Mouse (Mus musculus) lung, embryonic 16.5 days (tissue): ENCODE measurements around the gene Mybbp1a. TPM values are rescaled to one million over a fixed set of nuclear protein-coding genes. Genes with fewer than 3 reads are reported as not detected.

Experiments used
- ATAC-seq: fragments of 200-750 bp; cut with Nextera tagmentation; 2 replicates; pipeline ENCODE4 v1.8.0; 2017; ENCODE audit warnings: low read depth, mild to moderate bottlenecking, moderate library complexity
- H3K27ac ChIP-seq: fragments of 300-500 bp; sonication (generic); 2 replicates; pipeline ENCODE4 v1.5.1; 2014; ENCODE audit warnings: mild to moderate bottlenecking, control low read depth, low read length
- H3K27me3 ChIP-seq: fragments of 300-500 bp; sonication (generic); 2 replicates; pipeline ENCODE4 v1.6.1; 2014; ENCODE audit warnings: low read depth, low read length, mixed read lengths; ENCODE audit not compliant: control insufficient read depth, insufficient read depth
- H3K36me3 ChIP-seq: fragments of 300-500 bp; sonication (generic); 2 replicates; pipeline ENCODE4 v1.6.1; 2014; ENCODE audit warnings: low read length; ENCODE audit not compliant: control insufficient read depth, insufficient read depth
- H3K4me1 ChIP-seq: fragments of 300-500 bp; sonication (generic); replicated peaks from 2 replicates; pipeline ENCODE4 v1.6.1; 2014; ENCODE audit warnings: low read length, mixed read lengths; ENCODE audit not compliant: control insufficient read depth, insufficient read depth
- H3K4me2 ChIP-seq: fragments of 300-500 bp; sonication (generic); 2 replicates; pipeline ENCODE4 v1.6.1; 2014; ENCODE audit warnings: low read depth, low read length, control low read depth
- H3K4me3 ChIP-seq: fragments of 300-500 bp; sonication (generic); 2 replicates; pipeline ENCODE4 v1.5.1; 2014; ENCODE audit warnings: mild to moderate bottlenecking, low read length, control low read depth
- H3K9ac ChIP-seq: fragments of 300-500 bp; sonication (generic); 2 replicates; pipeline ENCODE4 v1.6.1; 2014; ENCODE audit warnings: low read length, control low read depth
- H3K9me3 ChIP-seq: fragments of 300-500 bp; sonication (generic); 2 replicates; pipeline ENCODE4 v1.6.1; 2016; ENCODE audit warnings: low read length; ENCODE audit not compliant: control insufficient read depth
- WGBS: fragments of 180-500 bp; shearing (Covaris S2); extraction: QIAGEN DNeasy Blood & Tissue Kit; methylation state at CpG from one replicate; pipeline ENCODE4 v1.1.7; 2014; 5-methylcytosine and 5-hydroxymethylcytosine counted together
- polyA plus RNA-seq: library from polyadenylated mRNA; unstranded; fragments of >200 nt; fragmentation: Nextera tagmentation; extraction: Ambion mirVana; gene quantifications from 2 replicates; pipeline ENCODE4 v1.2.1, GENCODE M21; 2015

The Mybbp1a gene
- polyA plus RNA-seq, 1 experiment from 2014 or later: 126 TPM

- H3K36me3 ChIP-seq: peaks cover 39% of the 10 kb centered on the region
- H3K4me2 ChIP-seq: no peak overlapping the region
- no peak overlapping the region for H3K9ac ChIP-seq
- H3K9me3 ChIP-seq: no peaks in the 10 kb centered on the region
- H3K27me3 ChIP-seq: no peaks in the 10 kb centered on the region
- no peak overlapping the region for H3K27ac ChIP-seq
- H3K4me1 ChIP-seq: no peaks in the 10 kb centered on the region
- 81% methylated on average over 3 of the region's 3 CpGs for WGBS
- no peak for ATAC-seq
- no peak overlapping the region for H3K4me3 ChIP-seq
Observed at GRCm38 (mm10) chr11:72452140-72452665, 11.0 kb downstream of the Mybbp1a start.

GRCm38 (mm10) chr11:72453105-72453953 lies 12.2 kb downstream of the Mybbp1a start:
- H3K4me3 ChIP-seq: no peak overlapping the region
- no peak for ATAC-seq
- 0 out of 2 replicates have a peak overlapping the region, but pooled peaks have one; percentile 4 for H3K27ac ChIP-seq
- H3K36me3 ChIP-seq: peaks cover 30% of the 10 kb centered on the region
- no peak overlapping the region for H3K4me2 ChIP-seq
- H3K27me3 ChIP-seq: no peaks in the 10 kb centered on the region
- 56% methylated on average over 15 of the region's 15 CpGs for WGBS
- no peaks in the 10 kb centered on the region for H3K9me3 ChIP-seq
- no peak overlapping the region for H3K9ac ChIP-seq
- no peaks in the 10 kb centered on the region; the same call in 1 of the 2 replicates for H3K4me1 ChIP-seq

- Histone ChIP-seq H3K27ac (no peak overlapping the region), H3K27me3 (no peaks in the 10 kb centered on the region), H3K36me3 (peaks cover 7% of the 10 kb centered on the region), H3K4me2 (no peak overlapping the region), H3K9me3 (no peaks in the 10 kb centered on the region), H3K4me3 (no peak overlapping the region), H3K4me1 (no peaks in the 10 kb centered on the region; the same call in none of the 2 replicates), H3K9ac (no peak overlapping the region)
- ATAC-seq: no peak
- 52% methylated on average over 5 of the region's 5 CpGs for WGBS
Observed at GRCm38 (mm10) chr11:72455694-72456093, 14.5 kb downstream of the Mybbp1a start.

GRCm38 (mm10) chr11:72457995-72458496 lies 16.9 kb downstream of the Mybbp1a start:
- no peaks in the 10 kb centered on the region for H3K36me3 ChIP-seq
- WGBS: 43% methylated on average over 12 of the region's 12 CpGs
- H3K4me1 ChIP-seq: peaks cover 4% of the 10 kb centered on the region
- no peak overlapping the region for H3K4me3 ChIP-seq
- peak; percentile 91 for ATAC-seq
- no peaks in the 10 kb centered on the region for H3K9me3 ChIP-seq
- peak overlapping the region; percentile 62 for H3K27ac ChIP-seq
- H3K9ac ChIP-seq: no peak overlapping the region
- H3K27me3 ChIP-seq: no peaks in the 10 kb centered on the region
- H3K4me2 ChIP-seq: no peak overlapping the region

GRCm38 (mm10) chr11:72458502-72458901 lies 17.3 kb downstream of the Mybbp1a start:
- Histone ChIP-seq H3K4me2 (no peak overlapping the region), H3K36me3 (no peaks in the 10 kb centered on the region), H3K4me3 (no peak overlapping the region), H3K9ac (no peak overlapping the region), H3K27ac (peak overlapping the region; percentile 62), H3K27me3 (no peaks in the 10 kb centered on the region), H3K9me3 (no peaks in the 10 kb centered on the region), H3K4me1 (peaks cover 4% of the 10 kb centered on the region)
- ATAC-seq: no peak; the same call in 1 of the 2 replicates
- WGBS: 61% methylated on average over 3 of the region's 3 CpGs

GRCm38 (mm10) chr11:72461500-72461981 lies 20.4 kb downstream of the Mybbp1a start:
- no peaks in the 10 kb centered on the region for H3K36me3 ChIP-seq
- 26% methylated on average over 5 of the region's 5 CpGs for WGBS
- no peaks in the 10 kb centered on the region for H3K9me3 ChIP-seq
- no peaks in the 10 kb centered on the region for H3K27me3 ChIP-seq
- H3K9ac ChIP-seq: no peak overlapping the region
- H3K27ac ChIP-seq: no peak overlapping the region
- peaks cover 26% of the 10 kb centered on the region for H3K4me1 ChIP-seq
- no peak overlapping the region for H3K4me3 ChIP-seq
- H3K4me2 ChIP-seq: no peak overlapping the region
- ATAC-seq: no peak

- Histone ChIP-seq H3K9ac (no peak overlapping the region), H3K9me3 (no peaks in the 10 kb centered on the region), H3K4me1 (peaks cover 57% of the 10 kb centered on the region), H3K36me3 (no peaks in the 10 kb centered on the region), H3K4me2 (no peak overlapping the region), H3K27ac (no peak overlapping the region), H3K4me3 (no peak overlapping the region), H3K27me3 (no peaks in the 10 kb centered on the region)
- WGBS: 68% methylated on average over 3 of the region's 3 CpGs
- no peak for ATAC-seq
Observed at GRCm38 (mm10) chr11:72464821-72465220, 23.7 kb downstream of the Mybbp1a start.

- H3K36me3 ChIP-seq: no peaks in the 10 kb centered on the region
- H3K27me3 ChIP-seq: no peaks in the 10 kb centered on the region
- peak overlapping the region; percentile 20 for H3K4me2 ChIP-seq
- ATAC-seq: peak; percentile 37; the same call in 1 of the 2 replicates
- 0 out of 2 replicates have a peak overlapping the region, but pooled peaks have one; percentile 25 for H3K9ac ChIP-seq
- no peak overlapping the region for H3K4me3 ChIP-seq
- 33% methylated on average over 11 of the region's 11 CpGs for WGBS
- peak overlapping the region; percentile 88 for H3K27ac ChIP-seq
- peaks cover 70% of the 10 kb centered on the region for H3K4me1 ChIP-seq
- H3K9me3 ChIP-seq: no peaks in the 10 kb centered on the region
Observed at GRCm38 (mm10) chr11:72465978-72466693, 25.0 kb downstream of the Mybbp1a start.
